Mouse (Mus musculus) liver, embryonic 13.5 days (tissue): Measurements from ENCODE around the gene Trim80. TPM values are rescaled to one million over a fixed set of nuclear protein-coding genes. Genes with fewer than 3 reads are reported as not detected.
"Not testable (repeated sequence)": the region's sequence is repeated elsewhere in the genome, so short reads cannot be mapped to it uniquely, and the experiment has no call there.

Experiments used
- ATAC-seq: fragments of 200-750 bp; cut with Nextera tagmentation; 2 replicates; pipeline ENCODE4 v1.8.0; 2017; ENCODE audit warnings: low read depth, mild to moderate bottlenecking, moderate number of reproducible peaks, moderate library complexity
- DNase-seq: peaks from one replicate; pipeline ENCODE4 v3.0.0; 2022
- H3K27ac ChIP-seq: fragments of 300-500 bp; sonication (generic); 2 replicates; pipeline ENCODE4 v1.5.1; 2015; ENCODE audit warnings: moderate library complexity, mild to moderate bottlenecking, inconsistent platforms
- H3K27me3 ChIP-seq: fragments of 300-500 bp; sonication (generic); 2 replicates; pipeline ENCODE4 v1.6.1; 2015; ENCODE audit warnings: mild to moderate bottlenecking, inconsistent platforms
- H3K36me3 ChIP-seq: fragments of 300-500 bp; sonication (generic); 2 replicates; pipeline ENCODE4 v1.6.1; 2015; ENCODE audit warnings: mild to moderate bottlenecking, inconsistent platforms
- H3K4me1 ChIP-seq: fragments of 300-500 bp; sonication (generic); replicated peaks from 2 replicates; pipeline ENCODE4 v1.6.1; 2015; ENCODE audit warnings: inconsistent platforms
- H3K4me2 ChIP-seq: fragments of 300-500 bp; sonication (generic); 2 replicates; pipeline ENCODE4 v1.6.1; 2015; ENCODE audit warnings: inconsistent platforms, mild to moderate bottlenecking, moderate library complexity
- H3K4me3 ChIP-seq: fragments of 300-500 bp; sonication (generic); replicated peaks from 2 replicates; pipeline ENCODE4 v1.5.1; 2015; ENCODE audit warnings: mild to moderate bottlenecking, inconsistent platforms
- H3K9ac ChIP-seq: fragments of 300-500 bp; sonication (generic); 2 replicates; pipeline ENCODE4 v1.6.1; 2015; ENCODE audit warnings: mild to moderate bottlenecking, inconsistent platforms
- H3K9me3 ChIP-seq: fragments of 300-500 bp; sonication (generic); replicated peaks from 2 replicates; pipeline ENCODE4 v1.6.1; 2016; ENCODE audit warnings: inconsistent platforms
- WGBS: fragments of 180-500 bp; shearing (Covaris S2); methylation state at CpG from one replicate; pipeline ENCODE4 v1.1.7; 2015; ENCODE audit not compliant: insufficient replicate concordance; 5-methylcytosine and 5-hydroxymethylcytosine counted together
- polyA plus RNA-seq: library from polyadenylated mRNA; unstranded; fragments of >200 nt; fragmentation: Nextera tagmentation; extraction: Ambion mirVana; gene quantifications from 2 replicates; pipeline ENCODE4 v1.2.1, GENCODE M21; 2015

Gene Trim80
- polyA plus RNA-seq, 1 experiment from 2014 or later = 0.16 TPM

GRCm38 (mm10) chr11:115464851-115465250, 24.5 kb downstream of the Trim80 start:
- no peak overlapping the region for H3K4me3 ChIP-seq
- no peak overlapping the region for H3K27ac ChIP-seq
- ATAC-seq (no peak), DNase-seq (no peak)
- H3K9ac ChIP-seq = no peak overlapping the region
- H3K27me3 ChIP-seq = peaks cover 21% of the 10 kb centered on the region; the same call in 1 of the 2 replicates
- no peaks in the 10 kb centered on the region for H3K4me1 ChIP-seq
- no peaks in the 10 kb centered on the region for H3K9me3 ChIP-seq
- no peak overlapping the region for H3K4me2 ChIP-seq
- 69% methylated on average over 8 of the region's 8 CpGs for WGBS
- no peaks in the 10 kb centered on the region for H3K36me3 ChIP-seq

- ATAC-seq (no peak), DNase-seq (no peak)
- Histone ChIP-seq H3K9ac (no peak overlapping the region), H3K9me3 (no peaks in the 10 kb centered on the region; the same call in 1 of the 2 replicates), H3K36me3 (no peaks in the 10 kb centered on the region), H3K27ac (no peak overlapping the region), H3K4me1 (no peaks in the 10 kb centered on the region), H3K4me3 (no peak overlapping the region), H3K4me2 (no peak overlapping the region), H3K27me3 (0 out of 2 replicates have a peak, but pooled peaks cover 17% of the 10 kb centered on the region)
- WGBS = 50% methylated on average over 4 of the region's 4 CpGs
Observed at GRCm38 (mm10) chr11:115467217-115467618, 26.9 kb downstream of the Trim80 start.

GRCm38 (mm10) chr11:115472183-115472582, 31.8 kb downstream of the Trim80 start:
- 80% methylated on average over 7 of the region's 7 CpGs for WGBS
- Histone ChIP-seq H3K4me1 (peaks cover 42% of the 10 kb centered on the region), H3K9ac (no peak overlapping the region), H3K36me3 (no peaks in the 10 kb centered on the region), H3K27me3 (0 out of 2 replicates have a peak, but pooled peaks cover 3% of the 10 kb centered on the region), H3K4me2 (no peak overlapping the region), H3K4me3 (no peak overlapping the region), H3K9me3 (no peaks in the 10 kb centered on the region; the same call in 1 of the 2 replicates), H3K27ac (no peak overlapping the region)
- no peak for ATAC-seq
- no peak for DNase-seq

GRCm38 (mm10) chr11:115473626-115474275, 33.4 kb downstream of the Trim80 start:
- Histone ChIP-seq H3K27ac (peak overlapping the region; percentile 78), H3K9ac (peak overlapping the region; percentile 30; the same call in 1 of the 2 replicates), H3K4me2 (peak overlapping the region; percentile 34), H3K9me3 (no peaks in the 10 kb centered on the region; the same call in 1 of the 2 replicates), H3K27me3 (no peaks in the 10 kb centered on the region), H3K4me3 (no peak overlapping the region), H3K36me3 (no peaks in the 10 kb centered on the region), H3K4me1 (peaks cover 45% of the 10 kb centered on the region)
- ATAC-seq = peak; percentile 34
- WGBS = 25% methylated on average over 15 of the region's 15 CpGs
- DNase-seq = peak; percentile 89

GRCm38 (mm10) chr11:115475025-115475757, 34.8 kb downstream of the Trim80 start, which contains the start of gene Armc7:
Armc7 (plus strand) TSS chr11:115475667.
- no peaks in the 10 kb centered on the region for H3K27me3 ChIP-seq
- H3K4me3 ChIP-seq = peak within 1 kb of the TSS; percentile 89
- peak; percentile 91 for DNase-seq
- WGBS = under 1% methylated on average over 26 of the region's 26 CpGs
- no peaks in the 10 kb centered on the region; the same call in 1 of the 2 replicates for H3K9me3 ChIP-seq
- H3K9ac ChIP-seq = peak within 1 kb of the TSS; percentile 90
- peak within 1 kb of the TSS; percentile 96 for H3K4me2 ChIP-seq
- no peaks in the 10 kb centered on the region for H3K36me3 ChIP-seq
- peaks cover 45% of the 10 kb centered on the region for H3K4me1 ChIP-seq
- ATAC-seq = peak; percentile 97
- H3K27ac ChIP-seq = peak within 1 kb of the TSS; percentile 78

GRCm38 (mm10) chr11:115475758-115476237, 35.5 kb downstream of the Trim80 start:
- 2% methylated on average over 28 of the region's 28 CpGs for WGBS
- H3K27me3 ChIP-seq = no peaks in the 10 kb centered on the region
- H3K27ac ChIP-seq = peak overlapping the region; percentile 78

GRCm38 (mm10) chr11:115476630-115477029, 36.3 kb downstream of the Trim80 start:
- ATAC-seq, H3K9me3 ChIP-seq, DNase-seq, H3K36me3 ChIP-seq, H3K27me3 ChIP-seq: not testable (repeated sequence)
- peak overlapping the region; percentile 96 for H3K4me2 ChIP-seq
- H3K9ac ChIP-seq = peak overlapping the region; percentile 90
- 0 out of 2 replicates have a peak overlapping the region, but pooled peaks have one; percentile 27 for H3K27ac ChIP-seq
- WGBS = 75% methylated on average over 4 of the region's 4 CpGs
- peak overlapping the region; percentile 89 for H3K4me3 ChIP-seq
- peaks cover 45% of the 10 kb centered on the region for H3K4me1 ChIP-seq

More at GRCm38 (mm10) chr11:115475758-115476237, 35.5 kb downstream of the Trim80 start:
- peak overlapping the region; percentile 89 for H3K4me3 ChIP-seq
- peak overlapping the region; percentile 90 for H3K9ac ChIP-seq
- no peaks in the 10 kb centered on the region for H3K36me3 ChIP-seq
- H3K4me1 ChIP-seq = peaks cover 45% of the 10 kb centered on the region
- ATAC-seq = peak; percentile 45
- H3K9me3 ChIP-seq = no peaks in the 10 kb centered on the region
- DNase-seq = no peak
- peak overlapping the region; percentile 96 for H3K4me2 ChIP-seq

- 0 out of 2 replicates have a peak overlapping the region, but pooled peaks have one; percentile 89 for H3K4me3 ChIP-seq
- 47% methylated on average over 7 of the region's 7 CpGs for WGBS
Observed at GRCm38 (mm10) chr11:115477388-115477787, 37.0 kb downstream of the Trim80 start.

GRCm38 (mm10) chr11:115478296-115478938, 38.1 kb downstream of the Trim80 start:
- H3K4me3 ChIP-seq = no peak overlapping the region
- DNase-seq (no peak), ATAC-seq (no peak)
- H3K9me3 ChIP-seq = no peaks in the 10 kb centered on the region
- no peak overlapping the region for H3K9ac ChIP-seq
- 65% methylated on average over 9 of the region's 9 CpGs for WGBS
- no peak overlapping the region for H3K4me2 ChIP-seq
- H3K36me3 ChIP-seq = no peaks in the 10 kb centered on the region
- peaks cover 37% of the 10 kb centered on the region for H3K4me1 ChIP-seq
- no peaks in the 10 kb centered on the region for H3K27me3 ChIP-seq
- no peak overlapping the region for H3K27ac ChIP-seq

More at GRCm38 (mm10) chr11:115477388-115477787, 37.0 kb downstream of the Trim80 start:
- not testable (repeated sequence) for H3K36me3 ChIP-seq, H3K9ac ChIP-seq, H3K27me3 ChIP-seq, ATAC-seq, H3K9me3 ChIP-seq, DNase-seq
- H3K4me2 ChIP-seq = peak overlapping the region; percentile 96
- peaks cover 44% of the 10 kb centered on the region for H3K4me1 ChIP-seq
- H3K27ac ChIP-seq = 0 out of 2 replicates have a peak overlapping the region, but pooled peaks have one; percentile 27

- no peak overlapping the region for H3K27ac ChIP-seq
- no peak overlapping the region for H3K9ac ChIP-seq
- H3K36me3 ChIP-seq = no peaks in the 10 kb centered on the region
- WGBS = 74% methylated on average over 6 of the region's 6 CpGs
- H3K4me2 ChIP-seq = no peak overlapping the region
- no peak for DNase-seq
- no peak for ATAC-seq
- no peaks in the 10 kb centered on the region for H3K9me3 ChIP-seq
- no peaks in the 10 kb centered on the region for H3K27me3 ChIP-seq
- peaks cover 8% of the 10 kb centered on the region for H3K4me1 ChIP-seq
- H3K4me3 ChIP-seq = no peak overlapping the region
Observed at GRCm38 (mm10) chr11:115481553-115482259, 41.4 kb downstream of the Trim80 start.
